Mouse (Mus musculus) neural tube, embryonic 13.5 days (tissue): ENCODE measurements around the gene Olfr1183. TPM values are rescaled to one million over a fixed set of nuclear protein-coding genes. Genes with fewer than 3 reads are reported as not detected.
"Not testable (repeated sequence)": the region's sequence is repeated elsewhere in the genome, so short reads cannot be mapped to it uniquely, and the experiment has no call there.

ENCODE experiments used
- ATAC-seq: fragments of 200-750 bp; cut with Nextera tagmentation; 2 replicates; pipeline ENCODE4 v1.8.0; 2017; ENCODE audit warnings: low read depth, mild to moderate bottlenecking, moderate TSS enrichment, moderate library complexity
- H3K27ac ChIP-seq: fragments of 300-500 bp; sonication (generic); replicated peaks from 2 replicates; pipeline ENCODE4 v1.5.1; 2015; ENCODE audit warnings: moderate library complexity, mild to moderate bottlenecking, inconsistent platforms
- H3K27me3 ChIP-seq: fragments of 300-500 bp; sonication (generic); 2 replicates; pipeline ENCODE4 v1.6.1; 2015; ENCODE audit warnings: mild to moderate bottlenecking, inconsistent platforms
- H3K36me3 ChIP-seq: fragments of 300-500 bp; sonication (generic); 2 replicates; pipeline ENCODE4 v1.6.1; 2015; ENCODE audit warnings: mild to moderate bottlenecking, inconsistent platforms
- H3K4me1 ChIP-seq: fragments of 300-500 bp; sonication (generic); replicated peaks from 2 replicates; pipeline ENCODE4 v1.6.1; 2015; ENCODE audit warnings: inconsistent platforms
- H3K4me2 ChIP-seq: fragments of 300-500 bp; sonication (generic); 2 replicates; pipeline ENCODE4 v1.6.1; 2015; ENCODE audit warnings: inconsistent platforms, mild to moderate bottlenecking, moderate library complexity
- H3K4me3 ChIP-seq: fragments of 300-500 bp; sonication (generic); 2 replicates; pipeline ENCODE4 v1.5.1; 2015; ENCODE audit warnings: mild to moderate bottlenecking, inconsistent platforms
- H3K9ac ChIP-seq: fragments of 300-500 bp; sonication (generic); 2 replicates; pipeline ENCODE4 v1.6.1; 2015; ENCODE audit warnings: moderate library complexity, mild to moderate bottlenecking, inconsistent platforms
- H3K9me3 ChIP-seq: fragments of 300-500 bp; sonication (generic); 2 replicates; pipeline ENCODE4 v1.6.1; 2016; ENCODE audit warnings: inconsistent platforms
- WGBS: fragments of 180-500 bp; shearing (Covaris S2); methylation state at CpG from one replicate; pipeline ENCODE4 v1.1.7; 2015; 5-methylcytosine and 5-hydroxymethylcytosine counted together
- polyA plus RNA-seq: library from polyadenylated mRNA; unstranded; fragments of >200 nt; fragmentation: Nextera tagmentation; extraction: Ambion mirVana; gene quantifications from 2 replicates; pipeline ENCODE4 v1.2.1, GENCODE M21; 2015

Olfr1183 gene
- polyA plus RNA-seq: not detected in 2 replicates

DNA sequence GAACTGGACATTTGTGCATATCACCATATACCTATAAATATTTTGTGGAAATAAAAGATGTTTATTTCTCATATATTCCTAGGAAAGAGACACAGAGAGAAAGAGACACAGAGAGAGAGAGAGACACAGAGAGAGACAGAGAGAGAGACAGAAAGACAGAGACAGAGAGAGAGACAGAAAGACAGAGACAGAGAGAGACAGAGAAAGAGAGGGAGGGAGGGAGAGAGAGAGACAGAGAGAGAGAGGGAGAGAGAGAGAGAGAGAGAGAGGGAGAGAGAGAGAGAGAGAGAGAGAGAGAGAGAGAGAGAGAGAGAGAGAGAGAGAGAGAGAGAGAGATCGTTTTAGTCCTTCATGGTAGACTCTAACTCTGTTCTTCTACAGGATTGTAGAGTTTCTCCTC is at the start of gene Olfr1183:
TSS of gene Olfr1183 (plus strand) at position 301 of the 400 bp plus-strand sequence.
- ATAC-seq, H3K36me3 ChIP-seq, H3K9ac ChIP-seq, H3K9me3 ChIP-seq, H3K4me1 ChIP-seq, H3K27ac ChIP-seq, H3K27me3 ChIP-seq, H3K4me2 ChIP-seq, H3K4me3 ChIP-seq: not testable (repeated sequence)
- WGBS: 100% methylated on average over 1 of the region's 1 CpGs

- H3K9ac ChIP-seq: no peak within 1 kb of the TSS
- ATAC-seq: no peak
- no peaks in the 10 kb centered on the region for H3K27me3 ChIP-seq
- H3K4me1 ChIP-seq: no peaks in the 10 kb centered on the region
- H3K27ac ChIP-seq: no peak within 1 kb of the TSS
- no peaks in the 10 kb centered on the region for H3K36me3 ChIP-seq
- WGBS: 85% methylated on average over 3 of the region's 3 CpGs
- H3K9me3 ChIP-seq: no peaks in the 10 kb centered on the region
- no peak within 1 kb of the TSS for H3K4me3 ChIP-seq
- no peak within 1 kb of the TSS for H3K4me2 ChIP-seq
Observed at GRCm38 (mm10) chr2:88406353-88406752, 48.3 kb upstream of the Olfr1183 start, which contains the start of gene Olfr1179. Gene Olfr1179 (minus strand): TSS chr2:88406453.

DNA sequence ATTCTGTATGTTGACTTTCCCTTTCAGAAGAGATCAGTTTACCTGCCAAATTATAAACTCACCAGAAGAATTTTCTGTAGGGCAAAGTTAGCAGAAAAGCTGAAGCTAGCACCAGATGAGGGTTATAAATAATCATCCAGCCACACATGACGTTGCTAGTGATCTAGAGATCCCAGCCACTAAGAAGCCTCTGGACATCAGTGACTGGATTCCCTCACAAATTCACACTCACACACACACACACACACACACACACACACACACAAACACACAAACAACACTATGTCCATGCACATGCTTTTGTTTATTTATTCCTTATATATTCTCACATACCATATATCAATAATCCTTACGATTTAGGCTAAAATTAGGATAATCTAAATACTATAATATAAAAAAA is 35.6 kb upstream of the Olfr1183 start, which contains the start of gene Olfr1180:
TSS of gene Olfr1180 (minus strand) at position 101 of the 400 bp plus-strand sequence.
- no peaks in the 10 kb centered on the region for H3K36me3 ChIP-seq
- H3K4me2 ChIP-seq: no peak within 1 kb of the TSS
- H3K27ac ChIP-seq: no peak within 1 kb of the TSS
- H3K4me3 ChIP-seq: no peak within 1 kb of the TSS
- H3K9ac ChIP-seq: no peak within 1 kb of the TSS
- no peaks in the 10 kb centered on the region for H3K4me1 ChIP-seq
- no peaks in the 10 kb centered on the region for H3K9me3 ChIP-seq
- no peak for ATAC-seq
- 71% methylated on average over 2 of the region's 2 CpGs for WGBS
- no peaks in the 10 kb centered on the region for H3K27me3 ChIP-seq

DNA sequence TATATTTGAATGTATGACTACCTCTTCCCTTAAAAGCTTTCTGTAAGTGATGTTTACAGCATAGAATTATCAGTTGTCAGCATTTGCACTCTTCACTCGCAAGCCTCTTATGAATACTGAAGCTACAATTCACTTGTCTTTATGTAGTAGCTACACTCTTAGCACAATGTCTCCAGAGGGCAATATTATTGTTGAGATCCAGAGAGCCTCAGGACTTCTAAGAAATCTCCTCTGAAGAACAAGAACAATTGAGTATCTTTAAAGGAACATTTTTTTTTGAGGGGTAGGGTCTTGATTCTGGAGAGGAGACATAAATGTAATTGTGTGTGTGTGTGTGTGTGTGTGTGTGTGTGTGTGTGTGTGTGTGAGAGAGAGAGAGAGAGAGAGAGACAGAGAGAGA is 28.6 kb upstream of the Olfr1183 start, which contains the start of gene Olfr1181:
TSS of gene Olfr1181 (minus strand) at position 101 of the 400 bp plus-strand sequence.
- H3K27ac ChIP-seq: no peak within 1 kb of the TSS
- no peak for ATAC-seq
- H3K4me3 ChIP-seq: no peak within 1 kb of the TSS
- no peaks in the 10 kb centered on the region for H3K27me3 ChIP-seq
- H3K4me1 ChIP-seq: no peaks in the 10 kb centered on the region
- H3K4me2 ChIP-seq: no peak within 1 kb of the TSS
- H3K9ac ChIP-seq: no peak within 1 kb of the TSS
- H3K9me3 ChIP-seq: no peaks in the 10 kb centered on the region
- WGBS: 92% methylated on average over 1 of the region's 1 CpGs
- H3K36me3 ChIP-seq: no peaks in the 10 kb centered on the region

DNA sequence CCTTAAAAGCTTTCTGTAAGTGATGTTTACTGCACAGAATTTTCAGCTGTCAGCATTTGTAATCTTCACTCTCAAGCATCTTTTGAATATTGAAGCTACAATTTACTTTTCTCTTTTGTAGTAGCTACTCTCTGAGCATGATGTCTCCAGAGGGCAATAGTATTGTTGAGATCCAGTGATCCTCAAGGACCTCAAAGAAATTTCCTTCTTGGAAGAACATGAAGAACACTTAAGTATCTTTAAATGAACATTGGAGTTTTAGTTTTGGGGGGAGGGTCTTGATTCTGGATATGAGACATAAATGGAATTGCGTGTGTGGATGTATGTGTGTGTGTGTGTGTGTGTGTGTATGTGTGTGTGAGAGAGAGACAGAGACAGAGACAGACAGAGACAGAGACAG is 5.6 kb upstream of the Olfr1183 start, which contains the start of gene Gm13757:
TSS of gene Gm13757 (minus strand) at position 101 of the 400 bp plus-strand sequence.
- Histone ChIP-seq H3K36me3 (no peaks in the 10 kb centered on the region), H3K9me3 (no peaks in the 10 kb centered on the region), H3K27ac (no peak within 1 kb of the TSS), H3K27me3 (no peaks in the 10 kb centered on the region), H3K4me2 (no peak within 1 kb of the TSS), H3K9ac (no peak within 1 kb of the TSS), H3K4me3 (no peak within 1 kb of the TSS), H3K4me1 (no peaks in the 10 kb centered on the region)
- no peak for ATAC-seq
- 88% methylated on average over 1 of the region's 1 CpGs for WGBS

- no peaks in the 10 kb centered on the region for H3K36me3 ChIP-seq
- H3K4me2 ChIP-seq: no peak within 1 kb of the TSS
- H3K4me1 ChIP-seq: no peaks in the 10 kb centered on the region
- ATAC-seq: no peak
- H3K9ac ChIP-seq: no peak within 1 kb of the TSS
- H3K9me3 ChIP-seq: no peaks in the 10 kb centered on the region
- no peaks in the 10 kb centered on the region for H3K27me3 ChIP-seq
- WGBS: 96% methylated on average over 2 of the region's 2 CpGs
- H3K27ac ChIP-seq: no peak within 1 kb of the TSS
- H3K4me3 ChIP-seq: no peak within 1 kb of the TSS
Observed at GRCm38 (mm10) chr2:88483298-88483697, 28.6 kb downstream of the Olfr1183 start, which contains the start of gene Olfr1184. Gene Olfr1184 (plus strand): TSS chr2:88483598.

GRCm38 (mm10) chr2:88493020-88493419 is 38.4 kb downstream of the Olfr1183 start, which contains the start of gene Olfr1185-ps1:
Gene Olfr1185-ps1 (plus strand): TSS chr2:88493320.
- no peak for ATAC-seq
- H3K4me3 ChIP-seq: no peak within 1 kb of the TSS
- no peaks in the 10 kb centered on the region for H3K36me3 ChIP-seq
- no peaks in the 10 kb centered on the region for H3K27me3 ChIP-seq
- WGBS: 80% methylated on average over 2 of the region's 2 CpGs
- no peaks in the 10 kb centered on the region for H3K4me1 ChIP-seq
- no peaks in the 10 kb centered on the region for H3K9me3 ChIP-seq
- no peak within 1 kb of the TSS for H3K9ac ChIP-seq
- H3K27ac ChIP-seq: no peak within 1 kb of the TSS
- H3K4me2 ChIP-seq: no peak within 1 kb of the TSS

- H3K36me3 ChIP-seq: no peaks in the 10 kb centered on the region
- no peaks in the 10 kb centered on the region for H3K27me3 ChIP-seq
- WGBS: 88% methylated on average over 2 of the region's 2 CpGs
- H3K9ac ChIP-seq: no peak within 1 kb of the TSS
- no peak within 1 kb of the TSS for H3K27ac ChIP-seq
- H3K9me3 ChIP-seq: no peaks in the 10 kb centered on the region
- no peak within 1 kb of the TSS for H3K4me2 ChIP-seq
- no peak for ATAC-seq
- no peaks in the 10 kb centered on the region for H3K4me1 ChIP-seq
- no peak within 1 kb of the TSS for H3K4me3 ChIP-seq
Observed at GRCm38 (mm10) chr2:88518251-88518650, 63.6 kb downstream of the Olfr1183 start, which contains the start of gene Olfr1186. Gene Olfr1186 (plus strand): TSS chr2:88518551.

Other genes starting within 250 kb of the Olfr1183 start
- not detected in 2 replicates for gene Olfr1170, start 226.5 kb upstream of the Olfr1183 start, polyA plus RNA-seq
- not detected in 2 replicates for gene Olfr1173, start 175.0 kb upstream of the Olfr1183 start, polyA plus RNA-seq
- gene Olfr1174-ps, start 139.7 kb upstream of the Olfr1183 start, polyA plus RNA-seq: not detected in 2 replicates
- gene Olfr1175-ps, start 127.7 kb upstream of the Olfr1183 start, polyA plus RNA-seq: not detected in 2 replicates
- gene Olfr1176, start 118.1 kb upstream of the Olfr1183 start, polyA plus RNA-seq: not detected in 2 replicates
- not detected in 2 replicates for gene Olfr1177-ps, start 108.4 kb upstream of the Olfr1183 start, polyA plus RNA-seq
- not detected in 2 replicates for gene Olfr1178, start 67.8 kb upstream of the Olfr1183 start, polyA plus RNA-seq
- not detected in 2 replicates for gene Olfr1179, start 48.4 kb upstream of the Olfr1183 start, polyA plus RNA-seq
- not detected in 2 replicates for gene Olfr1180, start 35.7 kb upstream of the Olfr1183 start, polyA plus RNA-seq
- not detected in 2 replicates for gene Olfr1181, start 28.7 kb upstream of the Olfr1183 start, polyA plus RNA-seq
- gene Gm13757, start 5.7 kb upstream of the Olfr1183 start, polyA plus RNA-seq: not detected in 2 replicates
- not detected in 2 replicates for gene Olfr1184, start 28.7 kb downstream of the Olfr1183 start, polyA plus RNA-seq
- gene Olfr1185-ps1, start 38.5 kb downstream of the Olfr1183 start, polyA plus RNA-seq: not detected in 2 replicates
- gene Olfr1186, start 63.7 kb downstream of the Olfr1183 start, polyA plus RNA-seq: not detected in 2 replicates
- gene Olfr1188, start 102.1 kb downstream of the Olfr1183 start, polyA plus RNA-seq: not detected in 2 replicates
- not detected in 2 replicates for gene Olfr1189, start 131.6 kb downstream of the Olfr1183 start, polyA plus RNA-seq
- not detected in 2 replicates for gene Olfr1191-ps1, start 185.7 kb downstream of the Olfr1183 start, polyA plus RNA-seq
- not detected in 2 replicates for gene Olfr1192-ps1, start 193.6 kb downstream of the Olfr1183 start, polyA plus RNA-seq
- gene Olfr1193, start 220.8 kb downstream of the Olfr1183 start, polyA plus RNA-seq: not detected in 2 replicates
- not detected in 2 replicates for gene Olfr1195, start 234.3 kb downstream of the Olfr1183 start, polyA plus RNA-seq
- not detected in 2 replicates for gene Olfr1196, start 249.7 kb downstream of the Olfr1183 start, polyA plus RNA-seq